Mouse (Mus musculus): ENCODE results near the gene Me1.
"Not testable (repeated sequence)": the region's sequence is repeated elsewhere in the genome, so short reads cannot be mapped to it uniquely, and the experiment has no call there.

Gene Me1

GRCm38 (mm10) chr9:86652194-86652593, 43.6 kb downstream of the Me1 start:
- DNase-seq, result no peak

GRCm38 (mm10) chr9:86651254-86651653, 44.5 kb downstream of the Me1 start:
- no peak for DNase-seq

- no peak for DNase-seq
These were observed 44.9 kb downstream of the Me1 start for GRCm38 (mm10) chr9:86650822-86651221.

GRCm38 (mm10) chr9:86647931-86648550, 47.7 kb downstream of the Me1 start:
- DNase-seq, result peak; percentile 50

- no peak for DNase-seq
These were observed 48.9 kb downstream of the Me1 start for GRCm38 (mm10) chr9:86646807-86647206.

- DNase-seq, result peak; percentile 8
These were observed 52.3 kb downstream of the Me1 start for GRCm38 (mm10) chr9:86643497-86643896.

GRCm38 (mm10) chr9:86638771-86639170, 57.0 kb downstream of the Me1 start:
- peak; percentile 39 for DNase-seq

GRCm38 (mm10) chr9:86631153-86631552, 64.6 kb downstream of the Me1 start:
- DNase-seq, result no peak

GRCm38 (mm10) chr9:86630352-86630931, 65.3 kb downstream of the Me1 start:
- DNase-seq, result no peak

- no peak for DNase-seq
These were observed 66.4 kb downstream of the Me1 start for GRCm38 (mm10) chr9:86629379-86629778.

GRCm38 (mm10) chr9:86627745-86628496, 67.8 kb downstream of the Me1 start:
- DNase-seq, result no peak

- no peak for DNase-seq
These were observed 68.8 kb downstream of the Me1 start for GRCm38 (mm10) chr9:86626906-86627305.

- DNase-seq, result no peak
These were observed 71.0 kb downstream of the Me1 start for GRCm38 (mm10) chr9:86624781-86625180.

GRCm38 (mm10) chr9:86624039-86624438, 71.7 kb downstream of the Me1 start:
- DNase-seq, result no peak

GRCm38 (mm10) chr9:86622062-86622461, 73.7 kb downstream of the Me1 start:
- DNase-seq, result no peak

- DNase-seq, result no peak
These were observed 76.2 kb downstream of the Me1 start for GRCm38 (mm10) chr9:86619341-86620139.

- no peak for DNase-seq
These were observed 77.8 kb downstream of the Me1 start for GRCm38 (mm10) chr9:86617837-86618492.

- DNase-seq, result no peak
These were observed 80.0 kb downstream of the Me1 start for GRCm38 (mm10) chr9:86615765-86616164.

- DNase-seq, result no peak
These were observed 83.7 kb downstream of the Me1 start for GRCm38 (mm10) chr9:86612091-86612490.

GRCm38 (mm10) chr9:86605776-86606175, 90.0 kb downstream of the Me1 start:
- no peak for DNase-seq

GRCm38 (mm10) chr9:86599723-86600303, 95.9 kb downstream of the Me1 start:
- DNase-seq, result no peak

- not testable (repeated sequence) for DNase-seq
These were observed 98.8 kb downstream of the Me1 start for GRCm38 (mm10) chr9:86596983-86597382.

Data from kidney, adult 11 months (tissue).